Comparison of ENCODE assay signal across 22 mouse cellular contexts in genomic region chr16:25422997-25423396, GRCm38 (mm10).
A peak's percentile ranks its signal among the peaks of the same experiment; 100 is the strongest.
DNase-seq lines count a peak whose midpoint lies in the region; ATAC-seq and TF ChIP-seq lines count a peak whose summit lies in the region.
"Had no signal": no experiment of that assay in that cellular context is flagged by ENCODE, and none has a peak within 500 bp of the region (broad histone marks: within the 10 kb centered on the region; RNA-seq: fewer than 3 reads in every experiment).

No protein-coding gene starts in this region.

- H3K27me3 ChIP-seq in lung, postnatal 0 days (replicated peaks; ENCODE audit: insufficient read depth, low read length) = no peaks in the 10 kb centered on the region
- no peaks in the 10 kb centered on the region for H3K27me3 ChIP-seq in Patski
- H3K27me3 ChIP-seq in stomach, postnatal 0 days (ENCODE audit: control insufficient read depth, insufficient read depth, low read length) = no peaks in the 10 kb centered on the region
- no peaks in the 10 kb centered on the region for H3K27me3 ChIP-seq in hindbrain, embryonic 12.5 days
- H3K27me3 ChIP-seq: embryonic facial prominence, embryonic 12.5 days; hindbrain, embryonic 13.5 days had no signal

- H3K4me2 ChIP-seq in lung, postnatal 0 days (replicated peaks; ENCODE audit: low read depth, low read length) = no peak overlapping the region
- no peak overlapping the region for H3K4me2 ChIP-seq in stomach, postnatal 0 days (replicated peaks; ENCODE audit: low read depth)
- H3K4me2 ChIP-seq in hindbrain, embryonic 12.5 days (replicated peaks) = no peak overlapping the region
- H3K4me2 ChIP-seq: embryonic facial prominence, embryonic 12.5 days; hindbrain, embryonic 13.5 days had no signal

- peak; percentile 73 for DNase-seq in lung, postnatal 0 days (ENCODE audit: low spot score)
- no peak for DNase-seq in lung, postnatal 25 days (ENCODE audit: low spot score)
- no peak for DNase-seq in Patski (ENCODE audit: low read depth, low spot score)
- DNase-seq in lung, postnatal 10 days = peak; percentile 40
- no peak for DNase-seq in stomach, postnatal 0 days (ENCODE audit: low spot score)
- DNase-seq in cerebellum, adult 8-10 months = no peak
- DNase-seq: adrenal gland, adult 8-10 months; adrenal gland, postnatal 36 days; cerebellum, adult 11 months; cerebellum, adult 9-10 months; cerebellum, postnatal 25 days; gastrocnemius, postnatal 10 days; heart, adult 18-20 months; heart, postnatal 10 days; heart, postnatal 4 days had no signal

- H3K36me3 ChIP-seq in lung, postnatal 0 days (ENCODE audit: insufficient read depth, low read length) = no peaks in the 10 kb centered on the region
- no peaks in the 10 kb centered on the region for H3K36me3 ChIP-seq in stomach, postnatal 0 days (ENCODE audit: control insufficient read depth, insufficient read depth, low read length)
- H3K36me3 ChIP-seq in hindbrain, embryonic 12.5 days = no peaks in the 10 kb centered on the region
- H3K36me3 ChIP-seq: embryonic facial prominence, embryonic 12.5 days; G1E; heart, embryonic 10.5 days; hindbrain, embryonic 13.5 days had no signal

- H3K4me1 ChIP-seq in lung, postnatal 0 days (ENCODE audit: insufficient read depth, low read depth, low read length) = no peaks in the 10 kb centered on the region; the same call in 1 of the 2 replicates
- H3K4me1 ChIP-seq in stomach, postnatal 0 days (replicated peaks; ENCODE audit: control insufficient read depth, insufficient read depth) = no peaks in the 10 kb centered on the region
- no peaks in the 10 kb centered on the region for H3K4me1 ChIP-seq in hindbrain, embryonic 12.5 days
- H3K4me1 ChIP-seq: hindbrain, embryonic 13.5 days had no signal

- in situ Hi-C loops in Patski (cut with MboI; ENCODE audit: low pct_unique_long_range_greater_than_20kb) = no loop called here

- peak; percentile 22 for ATAC-seq in lung, postnatal 0 days
- no peak for ATAC-seq in Patski
- no peak for ATAC-seq in stomach, postnatal 0 days (ENCODE audit: low FRiP score, low TSS enrichment)
- no peak for ATAC-seq in hindbrain, embryonic 12.5 days (ENCODE audit: low FRiP score)
- ATAC-seq: forebrain, embryonic 16.5 days; hindbrain, postnatal 0 days had no signal

- H3K27ac ChIP-seq in lung, postnatal 0 days (ENCODE audit: low read length) = no peak overlapping the region
- no peak overlapping the region for H3K27ac ChIP-seq in stomach, postnatal 0 days (replicated peaks)
- H3K27ac ChIP-seq in hindbrain, embryonic 12.5 days = no peak overlapping the region
- H3K27ac ChIP-seq: embryonic facial prominence, embryonic 12.5 days; heart, embryonic 10.5 days; hindbrain, embryonic 13.5 days; hindbrain, postnatal 0 days had no signal

- H3K4me3 ChIP-seq in lung, postnatal 0 days (ENCODE audit: low read depth, low read length) = no peak overlapping the region
- no peak overlapping the region for H3K4me3 ChIP-seq in stomach, postnatal 0 days (ENCODE audit: low read depth, low read length)
- no peak overlapping the region for H3K4me3 ChIP-seq in hindbrain, embryonic 12.5 days
- H3K4me3 ChIP-seq: embryonic facial prominence, embryonic 12.5 days; heart, embryonic 10.5 days; hindbrain, embryonic 13.5 days had no signal

- CTCF ChIA-PET in Patski (lab: Charles Lee) = interaction anchor here (0.7 kb wide), 1 partner anchor 520 kb away, joined by 3 read pairs; no protein-coding TSS in a partner anchor

- peak; percentile 51 for TF ChIP-seq CTCF in lung, postnatal 0 days (IDR thresholded peaks at IDR 0.05)
- peak; percentile 31 for TF ChIP-seq CTCF in Patski (IDR thresholded peaks at IDR 0.05)
- TF ChIP-seq CTCF in stomach, postnatal 0 days (IDR thresholded peaks at IDR 0.05; ENCODE audit: low read depth) = 0 out of 2 replicates have a peak, but pooled peaks have one; percentile 20

- TF ChIP-seq EP300 in lung, postnatal 0 days (IDR thresholded peaks at IDR 0.05) = peak; percentile 63
- TF ChIP-seq EP300 in stomach, postnatal 0 days (optimal IDR thresholded peaks at IDR 0.05) = no peak

- H3K9me3 ChIP-seq in lung, postnatal 0 days (ENCODE audit: low read length) = no peaks in the 10 kb centered on the region
- H3K9me3 ChIP-seq in stomach, postnatal 0 days (ENCODE audit: control insufficient read depth, low read length) = no peaks in the 10 kb centered on the region
- H3K9me3 ChIP-seq in hindbrain, embryonic 12.5 days (replicated peaks) = no peaks in the 10 kb centered on the region
- H3K9me3 ChIP-seq: embryonic facial prominence, embryonic 12.5 days; G1E; heart, embryonic 10.5 days; hindbrain, embryonic 13.5 days had no signal

- H3K9ac ChIP-seq in lung, postnatal 0 days (replicated peaks; ENCODE audit: low read depth) = no peak overlapping the region
- no peak overlapping the region for H3K9ac ChIP-seq in stomach, postnatal 0 days (ENCODE audit: low read length)
- H3K9ac ChIP-seq in hindbrain, embryonic 12.5 days = no peak overlapping the region
- H3K9ac ChIP-seq: embryonic facial prominence, embryonic 12.5 days; hindbrain, embryonic 13.5 days had no signal

- 61% methylated on average over 4 of the region's 4 CpGs for WGBS in lung, postnatal 0 days
- 72% methylated on average over 4 of the region's 4 CpGs for WGBS in stomach, postnatal 0 days
- WGBS in hindbrain, embryonic 12.5 days = 66% methylated on average over 4 of the region's 4 CpGs

- POLR2A ChIA-PET in Patski (lab: Charles Lee) = no interaction called here

Comparison
In these comparisons a context has a peak if more than half of its experiments do, and no peak if none do; other contexts are left out.
1. DNase-seq: peak in lung, postnatal 0 days (single experiment) and lung, postnatal 10 days (single experiment); none in lung, postnatal 25 days (single experiment), Patski (single experiment), stomach, postnatal 0 days (single experiment) and cerebellum, adult 8-10 months (single experiment).
2. Peak in every context shown above with its lines, with median percentiles within 50 percentile points of each other: CTCF ChIP-seq.